10 mouse cellular contexts compared by ENCODE assay signal in the genomic region with DNA sequence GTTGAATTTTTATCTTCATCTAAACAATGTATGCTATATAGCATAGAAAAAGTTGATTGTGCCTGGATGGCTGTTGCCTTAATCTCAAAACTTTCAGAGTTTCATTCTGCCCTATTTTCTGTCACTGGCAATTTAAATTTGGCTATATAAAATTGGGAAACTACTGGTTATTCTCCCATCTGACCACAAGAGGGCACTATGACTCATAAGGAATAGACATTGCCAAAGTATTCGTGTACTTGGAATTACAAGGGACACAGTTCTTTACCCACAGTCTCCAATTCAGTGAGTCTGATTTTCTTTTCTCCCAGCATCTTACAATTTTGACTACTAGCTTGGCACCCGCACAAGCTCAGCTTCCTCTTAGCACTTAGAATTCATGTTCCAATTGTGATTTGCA. TPM values are rescaled to one million over a fixed set of nuclear protein-coding genes. Genes with fewer than 3 reads are reported as not detected.
DNase-seq lines count a peak whose midpoint lies in the region; ATAC-seq and TF ChIP-seq lines count a peak whose summit lies in the region.
"Had no signal": no experiment of that assay in that cellular context is flagged by ENCODE, and none has a peak within 500 bp of the region (broad histone marks: within the 10 kb centered on the region; RNA-seq: fewer than 3 reads in every experiment).

No protein-coding gene starts in this region.

- DNase-seq in neural tube, embryonic 11.5 days (ENCODE audit: low spot score), result no peak
- peak; percentile 62 for DNase-seq in brain, adult 2 months (ENCODE audit: low read depth, low spot score)
- peak; percentile 39 for DNase-seq in telencephalon, adult 2 months (ENCODE audit: low read depth, low spot score)
- no peak for DNase-seq in spleen, postnatal 10 days (ENCODE audit: low spot score in 2 of 2)
- DNase-seq in testis, postnatal 10 days (ENCODE audit: low spot score), result no peak
- DNase-seq: heart, postnatal 4 days; lung, adult 2 months had no signal

- no peak overlapping the region for H3K9ac ChIP-seq in intestine, postnatal 0 days (ENCODE audit: low read depth, low read length)
- no peak overlapping the region for H3K9ac ChIP-seq in intestine, embryonic 15.5 days
- H3K9ac ChIP-seq in neural tube, embryonic 11.5 days (ENCODE audit: low read length), result no peak overlapping the region
- no peak overlapping the region for H3K9ac ChIP-seq in neural tube, embryonic 15.5 days (replicated peaks)

- H3K4me2 ChIP-seq in intestine, postnatal 0 days (replicated peaks; ENCODE audit: low read depth), result no peak overlapping the region
- H3K4me2 ChIP-seq in intestine, embryonic 15.5 days (replicated peaks), result no peak overlapping the region
- no peak overlapping the region for H3K4me2 ChIP-seq in neural tube, embryonic 11.5 days (ENCODE audit: low read depth)
- H3K4me2 ChIP-seq in neural tube, embryonic 15.5 days, result no peak overlapping the region

- no peaks in the 10 kb centered on the region for H3K9me3 ChIP-seq in intestine, postnatal 0 days (ENCODE audit: control insufficient read depth)
- H3K9me3 ChIP-seq in intestine, embryonic 15.5 days, result no peaks in the 10 kb centered on the region
- H3K9me3 ChIP-seq in neural tube, embryonic 11.5 days (ENCODE audit: control insufficient read depth, low read length), result no peaks in the 10 kb centered on the region
- H3K9me3 ChIP-seq in neural tube, embryonic 15.5 days (replicated peaks), result no peaks in the 10 kb centered on the region

- no peak overlapping the region for H3K27ac ChIP-seq in intestine, postnatal 0 days (ENCODE audit: low read depth, low read length)
- no peak overlapping the region for H3K27ac ChIP-seq in intestine, embryonic 15.5 days
- H3K27ac ChIP-seq in neural tube, embryonic 11.5 days (ENCODE audit: low read depth, low read length), result no peak overlapping the region
- no peak overlapping the region for H3K27ac ChIP-seq in neural tube, embryonic 15.5 days (replicated peaks)

- H3K4me1 ChIP-seq in intestine, postnatal 0 days (replicated peaks; ENCODE audit: control insufficient read depth, insufficient read depth, low read length), result no peaks in the 10 kb centered on the region
- H3K4me1 ChIP-seq in intestine, embryonic 15.5 days (replicated peaks), result no peaks in the 10 kb centered on the region
- H3K4me1 ChIP-seq in neural tube, embryonic 11.5 days (ENCODE audit: control insufficient read depth, insufficient read depth, low read length), result no peaks in the 10 kb centered on the region
- H3K4me1 ChIP-seq in neural tube, embryonic 15.5 days, result no peaks in the 10 kb centered on the region

- no peaks in the 10 kb centered on the region for H3K36me3 ChIP-seq in intestine, postnatal 0 days (ENCODE audit: control insufficient read depth, insufficient read depth)
- no peaks in the 10 kb centered on the region for H3K36me3 ChIP-seq in intestine, embryonic 15.5 days
- H3K36me3 ChIP-seq in neural tube, embryonic 11.5 days (ENCODE audit: control insufficient read depth, insufficient read depth, low read length), result no peaks in the 10 kb centered on the region
- H3K36me3 ChIP-seq in neural tube, embryonic 15.5 days, result no peaks in the 10 kb centered on the region

- no peak for ATAC-seq in intestine, postnatal 0 days
- no peak for ATAC-seq in intestine, embryonic 15.5 days
- ATAC-seq in neural tube, embryonic 11.5 days (ENCODE audit: insufficient read depth, low FRiP score, low TSS enrichment), result peak; percentile 35; the same call in 1 of the 2 replicates
- no peak for ATAC-seq in neural tube, embryonic 15.5 days (ENCODE audit: low FRiP score)

- WGBS in intestine, postnatal 0 days, result 43% methylated on average over 2 of the region's 2 CpGs
- 47% methylated on average over 2 of the region's 2 CpGs for WGBS in intestine, embryonic 15.5 days
- 49% methylated on average over 2 of the region's 2 CpGs for WGBS in neural tube, embryonic 11.5 days
- WGBS in neural tube, embryonic 15.5 days, result 54% methylated on average over 2 of the region's 2 CpGs

- H3K4me3 ChIP-seq in intestine, postnatal 0 days (ENCODE audit: low read depth, low read length), result no peak overlapping the region
- H3K4me3 ChIP-seq in intestine, embryonic 15.5 days (replicated peaks), result no peak overlapping the region
- H3K4me3 ChIP-seq in neural tube, embryonic 11.5 days (ENCODE audit: low read depth, low read length), result no peak overlapping the region
- H3K4me3 ChIP-seq in neural tube, embryonic 15.5 days (replicated peaks), result no peak overlapping the region

- no peaks in the 10 kb centered on the region for H3K27me3 ChIP-seq in intestine, postnatal 0 days (replicated peaks; ENCODE audit: control insufficient read depth, insufficient read depth, low read length)
- H3K27me3 ChIP-seq in intestine, embryonic 15.5 days (replicated peaks), result no peaks in the 10 kb centered on the region
- H3K27me3 ChIP-seq in neural tube, embryonic 11.5 days (ENCODE audit: control insufficient read depth, insufficient read depth, low read length), result no peaks in the 10 kb centered on the region
- H3K27me3 ChIP-seq in neural tube, embryonic 15.5 days (replicated peaks), result no peaks in the 10 kb centered on the region

- peak; percentile 76 for TF ChIP-seq CTCF in intestine, postnatal 0 days (IDR thresholded peaks at IDR 0.05; ENCODE audit: low read depth)

RNA-seq across cellular contexts. Expression of a gene that starts 23.5 kb away (rescaled TPM):
- 7.0 and 8.7 TPM in 2 replicates for polyA plus RNA-seq in intestine, postnatal 0 days (2015; fragmentation: Nextera tagmentation; extraction: Ambion mirVana)
- 6.1 and 6.7 TPM in 2 replicates for polyA plus RNA-seq in intestine, embryonic 15.5 days (2015; fragmentation: Nextera tagmentation; extraction: Ambion mirVana)
- 6.7 and 7.0 TPM in 2 replicates for polyA plus RNA-seq in neural tube, embryonic 11.5 days (2014; fragmentation: Nextera tagmentation; extraction: Ambion mirVana)
- 2.4 and 2.8 TPM in 2 replicates for polyA plus RNA-seq in neural tube, embryonic 15.5 days (2015; fragmentation: Nextera tagmentation; extraction: Ambion mirVana)

Comparison
In these comparisons a context has a peak if more than half of its experiments do, and no peak if none do; other contexts are left out.
1. DNase-seq: peak in brain, adult 2 months (single experiment) and telencephalon, adult 2 months (single experiment); none in neural tube, embryonic 11.5 days (single experiment), spleen, postnatal 10 days (0 of 2) and testis, postnatal 10 days (single experiment).